Mouse (Mus musculus) adrenal gland, postnatal 10 days (tissue): ENCODE measurements at regions not wholly inside any gene's neighbourhood (a gene's known extent, or its start where the extent isn't known, plus 50 kb on each side); places are given as distances from the start of the nearest gene placed in this dataset.

Source experiments
- DNase-seq: peaks from one replicate; pipeline ENCODE4 v3.0.0; 2021; ENCODE audit warnings: mixed read lengths

DNA sequence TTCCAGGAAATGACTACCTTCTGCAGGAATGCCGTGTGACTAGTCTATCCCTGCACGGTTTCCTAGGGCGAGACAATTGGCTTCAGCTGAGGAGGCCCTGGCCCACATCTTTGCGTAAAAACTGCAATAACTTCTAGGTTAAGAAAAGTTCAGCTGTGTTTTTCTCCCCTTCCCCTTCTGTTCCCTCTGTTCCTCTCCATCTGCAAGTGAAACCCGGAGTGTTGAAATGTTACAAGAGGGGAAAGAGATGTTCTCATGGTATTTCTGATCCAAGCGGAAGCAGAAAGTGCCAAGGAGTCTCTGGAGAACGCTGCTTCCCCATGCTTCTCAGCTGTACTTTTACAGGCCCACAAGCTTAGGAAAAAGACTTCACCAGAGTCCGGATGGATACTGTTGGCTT is 516.7 kb upstream of the Mgmt start:
- peak; percentile 20 for DNase-seq

GRCm38 (mm10) chr7:136378321-136378720 is 516.1 kb upstream of the Mgmt start:
- no peak for DNase-seq

DNA sequence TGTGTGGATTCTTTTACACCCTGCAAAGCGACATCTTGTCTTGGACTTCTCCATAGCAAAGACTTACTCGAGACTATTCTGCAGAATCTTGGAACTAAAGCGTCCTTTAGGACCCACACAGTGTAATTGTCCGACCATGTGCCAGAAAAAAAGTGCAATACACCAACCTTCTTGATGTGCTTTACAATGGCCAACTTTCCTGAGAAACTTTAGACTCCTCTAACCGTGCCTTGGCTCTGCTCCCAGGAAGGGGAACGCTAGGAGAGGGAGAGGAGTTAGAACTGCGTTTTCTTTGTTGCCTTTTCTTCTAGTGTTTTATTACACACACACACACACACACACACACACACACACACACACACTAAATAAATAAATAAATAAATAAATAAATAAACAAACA is 515.1 kb upstream of the Mgmt start:
- DNase-seq = no peak

- no peak for DNase-seq
These were observed 514.7 kb upstream of the Mgmt start for GRCm38 (mm10) chr7:136379741-136380140.

- DNase-seq = no peak
These were observed 511.1 kb upstream of the Mgmt start for GRCm38 (mm10) chr7:136383296-136383695.

- DNase-seq = no peak
These were observed 506.7 kb upstream of the Mgmt start for GRCm38 (mm10) chr7:136387736-136388135.

DNA sequence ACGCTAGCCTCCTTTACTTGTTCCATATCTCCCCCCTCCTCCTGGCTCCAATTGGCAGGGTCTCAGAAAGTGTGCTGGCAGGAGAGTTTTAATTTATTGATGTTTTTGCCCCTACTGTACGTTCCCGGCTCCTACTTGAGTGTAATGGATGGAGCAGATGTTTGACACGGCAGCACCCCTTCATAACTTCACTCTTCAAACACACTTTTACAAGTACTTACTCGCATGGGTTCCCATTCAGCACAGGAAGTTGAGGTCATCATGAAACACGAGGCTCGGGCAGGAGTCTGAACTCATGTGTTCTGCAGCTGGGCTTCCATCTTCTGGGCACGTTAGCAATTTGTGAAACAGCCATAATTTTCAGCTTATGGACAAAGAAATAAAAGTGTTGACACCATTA is 504.3 kb upstream of the Mgmt start:
- DNase-seq = no peak

DNA sequence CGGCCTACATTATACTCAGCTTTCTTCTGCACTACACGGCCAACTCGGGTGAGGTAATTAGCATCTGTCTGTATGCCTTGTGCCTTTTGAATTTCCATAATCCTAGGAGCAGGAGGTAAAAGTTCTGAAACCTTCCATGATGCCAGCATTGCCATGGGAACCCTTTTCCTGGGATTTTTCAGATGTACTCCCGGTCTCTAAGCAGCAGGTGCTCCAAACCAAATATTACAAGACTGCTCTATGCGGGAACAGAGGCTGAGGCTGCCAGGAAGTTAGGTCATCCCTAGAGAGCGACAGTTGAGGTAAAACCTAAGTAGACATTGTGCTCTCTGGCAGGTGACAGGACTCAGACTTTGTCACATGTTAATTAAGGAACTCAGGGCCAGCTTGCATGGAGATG is 501.0 kb upstream of the Mgmt start:
- no peak for DNase-seq

- no peak for DNase-seq
These were observed 498.6 kb upstream of the Mgmt start for GRCm38 (mm10) chr7:136395838-136396237.

DNA sequence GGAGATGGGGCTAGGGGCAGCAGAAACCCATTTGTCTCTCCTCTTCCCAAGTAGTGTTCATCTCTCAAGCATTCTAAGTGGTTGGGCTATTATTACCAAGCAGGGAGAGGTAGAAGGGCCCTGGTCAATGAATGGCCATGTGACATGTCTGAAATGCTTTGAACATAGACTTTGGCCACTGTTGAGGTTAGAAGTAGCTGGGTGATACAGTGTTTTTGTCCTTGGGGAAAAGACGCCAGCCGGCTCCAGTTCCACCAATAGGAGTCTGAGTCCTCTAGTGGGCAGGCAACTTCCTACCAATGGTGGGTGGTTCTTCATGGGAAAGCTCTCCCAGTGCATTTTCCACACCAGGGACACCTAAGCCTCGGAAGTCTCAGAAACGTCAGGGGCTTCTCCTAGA is 497.3 kb upstream of the Mgmt start:
- DNase-seq = no peak

GRCm38 (mm10) chr7:136402688-136403597 is 491.5 kb upstream of the Mgmt start:
- DNase-seq = no peak

DNA sequence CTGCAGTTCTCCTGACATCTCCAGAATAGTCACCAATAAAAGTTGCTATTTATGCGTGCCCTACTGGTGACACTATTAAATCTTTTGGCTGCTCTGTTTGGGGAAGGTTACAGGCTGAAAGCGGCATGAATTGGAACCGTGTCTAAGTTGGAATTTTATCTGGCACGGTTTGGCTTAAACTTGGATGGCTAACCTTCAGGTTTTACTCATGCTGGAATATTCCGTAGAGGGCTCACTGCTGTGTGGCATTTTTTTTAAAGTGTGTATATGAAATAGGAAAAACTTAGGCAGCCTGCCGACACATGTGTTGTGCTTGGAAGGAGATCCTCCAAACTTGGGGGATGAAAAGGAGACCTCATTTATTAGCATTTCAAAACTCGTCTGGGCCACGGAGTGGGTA is 489.0 kb upstream of the Mgmt start:
- DNase-seq = peak; percentile 24

DNA sequence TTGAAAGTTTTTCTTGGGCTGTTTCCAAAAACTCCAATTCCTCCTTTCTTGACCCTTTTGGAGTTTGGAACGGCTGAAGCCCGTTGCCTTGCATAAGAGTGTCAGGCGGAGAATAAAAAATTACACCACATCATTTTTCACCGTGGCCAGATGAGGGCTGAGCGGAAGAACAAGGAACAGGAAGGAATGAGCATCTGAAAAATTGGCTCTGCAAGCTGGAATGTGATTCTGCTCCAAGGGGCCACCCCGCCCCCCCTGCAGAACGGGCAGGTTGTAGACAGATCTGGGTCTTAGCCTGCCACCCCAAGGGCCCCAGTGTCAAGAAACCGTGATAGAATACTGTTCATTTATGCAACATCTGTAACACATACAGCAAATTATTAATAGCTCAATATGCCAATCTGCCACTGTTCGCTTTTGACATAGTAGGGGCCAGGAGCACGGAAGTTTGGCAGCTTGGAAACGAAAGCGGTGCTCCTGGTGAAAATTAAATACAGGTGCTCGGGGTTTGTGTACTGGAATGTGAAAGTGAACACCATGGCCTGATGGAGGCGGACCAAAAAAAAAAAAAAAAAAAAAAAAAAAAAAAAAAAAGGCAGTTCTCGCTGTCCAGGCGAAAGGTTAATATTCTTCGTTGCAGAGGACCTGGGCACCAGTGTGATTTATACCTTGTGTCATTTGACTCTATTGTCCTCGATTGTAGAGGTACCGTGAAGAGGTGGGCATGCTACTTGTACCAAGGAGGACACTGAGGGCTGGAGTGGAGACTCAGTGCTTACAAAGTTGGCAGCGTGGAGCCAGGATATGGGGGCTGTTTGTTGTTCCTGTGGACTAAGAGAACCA is 487.9 kb upstream of the Mgmt start:
- DNase-seq = peak; percentile 41

- no peak for DNase-seq
These were observed 479.6 kb upstream of the Mgmt start for GRCm38 (mm10) chr7:136414808-136415207.

GRCm38 (mm10) chr7:136417327-136417726 is 477.1 kb upstream of the Mgmt start:
- DNase-seq = no peak

DNA sequence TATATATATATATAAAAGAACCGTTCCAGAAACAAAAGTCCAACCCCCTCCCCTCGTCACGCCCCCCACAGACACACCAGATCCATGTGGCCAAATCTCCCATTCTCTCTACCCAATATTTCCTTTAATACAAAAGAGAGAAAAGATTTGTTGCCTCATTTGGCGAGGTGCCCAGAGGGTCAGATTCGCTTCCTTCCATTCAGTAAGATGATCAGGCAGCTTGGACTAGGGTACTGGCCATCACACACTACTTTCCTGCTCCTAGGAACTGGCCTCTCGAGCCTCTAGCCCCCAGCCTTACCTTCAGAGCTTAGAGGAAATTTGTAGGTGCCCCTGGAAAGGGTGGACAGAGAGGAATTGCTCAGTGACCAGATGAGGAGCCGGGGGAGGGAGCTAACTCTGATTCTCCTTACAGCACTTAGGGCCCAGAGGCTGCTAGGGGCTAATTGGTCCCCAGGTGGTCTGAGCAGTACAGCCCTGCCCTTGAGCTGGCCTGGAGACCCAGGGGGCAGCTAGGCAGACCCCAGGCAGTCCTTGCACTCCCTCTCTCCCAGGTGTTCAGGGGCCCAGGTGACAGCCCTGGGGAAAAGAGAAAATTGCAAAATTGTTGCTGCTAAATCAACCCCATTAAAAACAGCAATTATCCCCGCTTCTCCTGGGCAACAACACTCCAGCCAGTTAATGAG is 470.4 kb upstream of the Mgmt start:
- DNase-seq = peak; percentile 50

GRCm38 (mm10) chr7:136427164-136427563 is 467.2 kb upstream of the Mgmt start:
- no peak for DNase-seq

GRCm38 (mm10) chr7:136430085-136431011 is 464.1 kb upstream of the Mgmt start:
- DNase-seq = no peak

DNA sequence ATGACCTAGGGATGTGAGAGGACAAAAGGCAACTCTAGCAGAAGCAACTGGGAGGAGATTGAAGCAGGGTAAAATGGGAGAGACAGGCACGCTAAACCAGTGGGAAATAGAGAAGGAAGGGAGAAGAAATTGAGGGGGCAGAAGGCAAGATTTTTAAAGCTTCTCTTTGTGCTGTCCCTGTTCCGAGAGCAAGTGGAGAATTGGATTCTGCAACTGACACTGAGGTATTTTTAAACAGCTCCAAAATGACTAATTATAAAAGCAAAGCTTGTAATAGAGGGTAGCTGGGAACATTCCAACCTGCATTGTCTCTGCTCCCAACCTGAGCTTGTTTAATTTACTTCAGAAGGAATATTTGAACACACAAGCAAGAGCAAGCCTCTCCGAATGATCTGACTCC is 460.7 kb upstream of the Mgmt start:
- no peak for DNase-seq

GRCm38 (mm10) chr7:136434510-136434909 is 459.9 kb upstream of the Mgmt start:
- DNase-seq = no peak

- DNase-seq = no peak
These were observed 451.0 kb upstream of the Mgmt start for GRCm38 (mm10) chr7:136443436-136443835.

GRCm38 (mm10) chr7:136445091-136445490 is 449.3 kb upstream of the Mgmt start:
- DNase-seq = no peak
